Mouse (Mus musculus) left cerebral cortex, adult 11 months (tissue): ENCODE data around the gene Zbtb7a.
"Not testable (repeated sequence)": the region's sequence is repeated elsewhere in the genome, so short reads cannot be mapped to it uniquely, and the experiment has no call there.

Source experiments
- DNase-seq: peaks from one replicate; pipeline ENCODE4 v3.0.0; 2022; ENCODE audit warnings: low spot score

Zbtb7a gene

DNA sequence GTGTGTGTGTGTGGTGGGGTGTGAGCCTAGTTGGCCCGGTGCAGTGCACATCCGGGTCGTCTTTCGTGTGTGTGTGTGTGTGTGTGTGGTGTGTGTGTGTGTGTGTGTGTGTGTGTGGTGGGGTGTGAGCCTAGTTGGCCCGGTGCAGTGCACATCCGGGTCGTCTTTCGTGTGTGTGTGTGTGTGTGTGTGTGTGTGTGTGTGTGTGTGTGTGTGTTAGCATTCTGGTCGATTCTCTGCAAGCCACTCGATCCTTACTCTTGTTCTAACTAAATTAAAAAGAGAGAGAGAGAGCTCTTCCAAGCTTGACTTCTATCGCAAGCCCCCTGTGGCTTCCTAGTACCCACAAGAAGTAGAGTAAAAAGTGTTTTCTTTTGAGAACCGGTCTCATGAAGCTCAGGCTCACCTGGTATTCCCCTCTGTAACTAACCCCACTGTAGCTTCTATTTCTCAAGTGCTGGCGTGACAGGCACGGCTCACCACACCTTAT lies 34.4 kb downstream of the Zbtb7a start:
- DNase-seq, result not testable (repeated sequence)

DNA sequence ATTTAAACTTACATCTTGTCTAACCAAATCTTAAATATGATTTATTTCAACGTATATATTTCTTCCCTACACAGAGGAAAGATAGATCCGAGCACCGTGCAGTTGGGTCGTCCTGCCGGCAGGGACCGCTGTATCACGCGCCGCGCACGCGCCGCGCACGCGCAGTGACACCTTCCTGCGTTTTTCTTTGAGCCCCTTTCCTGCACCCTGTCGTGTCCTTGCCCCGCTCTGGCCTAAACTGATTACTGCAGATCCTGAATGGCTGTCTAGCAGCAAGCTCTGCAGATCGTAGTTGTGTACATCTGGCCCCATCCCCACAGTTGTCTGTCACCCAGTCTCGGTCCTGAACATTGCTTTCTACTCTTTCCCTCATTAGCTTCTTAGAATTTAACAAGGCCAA lies 38.1 kb downstream of the Zbtb7a start:
- DNase-seq, result no peak

DNA sequence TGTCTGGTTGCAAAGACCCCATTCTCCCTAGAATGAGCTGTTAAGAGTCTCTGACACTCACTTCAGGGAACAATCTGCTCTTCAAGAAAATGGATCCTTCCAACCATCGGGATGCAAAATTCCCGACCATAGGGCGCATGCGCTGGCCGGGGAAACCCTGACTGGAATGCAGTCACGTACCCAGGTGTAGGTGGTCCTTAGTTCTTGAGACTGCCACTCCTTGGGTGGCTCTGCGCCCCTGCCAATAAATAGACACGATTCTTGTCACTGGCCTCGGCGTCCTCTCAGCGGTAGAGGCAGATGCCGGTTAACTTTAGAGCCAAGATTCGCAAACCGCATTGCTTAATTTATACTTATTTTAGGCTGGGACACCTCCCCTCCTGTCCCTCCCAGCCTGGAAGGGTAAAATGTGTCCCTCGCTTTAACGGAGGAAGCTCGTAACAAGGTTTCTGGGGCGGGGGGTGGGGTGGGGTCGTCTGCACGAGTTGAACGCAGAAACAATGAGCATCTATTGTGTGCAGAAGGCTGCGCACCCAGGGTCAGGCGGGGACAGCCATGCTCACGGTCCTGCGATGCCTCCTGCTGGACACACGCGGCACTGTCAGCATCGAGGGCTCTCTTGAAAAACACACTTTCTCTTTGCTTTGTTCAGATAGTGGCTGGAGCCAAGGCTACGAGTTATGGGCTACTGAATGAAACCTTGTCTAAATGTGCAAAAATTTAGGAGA lies 39.8 kb downstream of the Zbtb7a start:
- peak; percentile 82 for DNase-seq

DNA sequence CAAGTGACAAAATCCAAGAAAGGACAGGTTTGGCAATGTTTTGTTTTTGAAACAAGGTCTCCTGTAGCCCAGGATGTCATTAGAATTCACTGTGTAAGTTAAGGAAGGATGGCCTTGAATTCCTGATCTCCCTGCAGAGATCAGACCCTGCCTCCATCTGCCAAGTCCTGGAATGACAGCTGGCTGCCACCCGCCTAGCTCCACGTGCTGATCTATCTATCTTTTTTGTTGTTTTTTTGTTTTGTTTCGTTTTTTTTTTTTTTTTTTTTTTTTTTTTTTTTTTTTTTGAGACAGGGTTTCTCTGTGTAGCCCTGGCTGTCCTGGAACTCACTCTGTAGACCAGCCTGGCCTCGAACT lies 40.3 kb downstream of the Zbtb7a start:
- DNase-seq, result not testable (repeated sequence)

DNA sequence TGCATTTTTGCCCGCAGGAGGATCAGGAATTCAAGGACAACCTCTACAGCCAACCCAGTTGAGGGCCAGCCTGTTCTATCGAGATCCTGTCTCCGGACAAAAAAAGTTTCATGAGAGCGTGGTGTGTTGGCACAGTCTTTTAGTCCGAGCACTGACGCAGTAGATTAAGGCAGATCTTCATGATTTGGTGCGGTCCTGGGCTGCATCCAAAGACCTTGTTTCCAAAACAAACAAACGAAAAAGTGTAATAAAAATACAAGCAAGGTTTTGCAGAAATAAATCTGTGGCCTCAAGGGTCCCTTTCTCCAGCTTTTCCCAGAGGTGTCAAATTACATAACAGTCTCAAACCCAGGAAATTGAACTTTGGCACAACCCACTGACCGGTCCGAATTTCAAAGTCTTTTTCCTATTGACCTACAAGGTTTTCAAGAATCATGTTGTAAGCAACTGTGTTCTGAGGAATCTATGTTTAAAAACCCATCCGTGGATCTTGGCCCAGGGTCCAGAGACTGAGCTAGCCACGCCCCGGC lies 41.0 kb downstream of the Zbtb7a start:
- no peak for DNase-seq

DNA sequence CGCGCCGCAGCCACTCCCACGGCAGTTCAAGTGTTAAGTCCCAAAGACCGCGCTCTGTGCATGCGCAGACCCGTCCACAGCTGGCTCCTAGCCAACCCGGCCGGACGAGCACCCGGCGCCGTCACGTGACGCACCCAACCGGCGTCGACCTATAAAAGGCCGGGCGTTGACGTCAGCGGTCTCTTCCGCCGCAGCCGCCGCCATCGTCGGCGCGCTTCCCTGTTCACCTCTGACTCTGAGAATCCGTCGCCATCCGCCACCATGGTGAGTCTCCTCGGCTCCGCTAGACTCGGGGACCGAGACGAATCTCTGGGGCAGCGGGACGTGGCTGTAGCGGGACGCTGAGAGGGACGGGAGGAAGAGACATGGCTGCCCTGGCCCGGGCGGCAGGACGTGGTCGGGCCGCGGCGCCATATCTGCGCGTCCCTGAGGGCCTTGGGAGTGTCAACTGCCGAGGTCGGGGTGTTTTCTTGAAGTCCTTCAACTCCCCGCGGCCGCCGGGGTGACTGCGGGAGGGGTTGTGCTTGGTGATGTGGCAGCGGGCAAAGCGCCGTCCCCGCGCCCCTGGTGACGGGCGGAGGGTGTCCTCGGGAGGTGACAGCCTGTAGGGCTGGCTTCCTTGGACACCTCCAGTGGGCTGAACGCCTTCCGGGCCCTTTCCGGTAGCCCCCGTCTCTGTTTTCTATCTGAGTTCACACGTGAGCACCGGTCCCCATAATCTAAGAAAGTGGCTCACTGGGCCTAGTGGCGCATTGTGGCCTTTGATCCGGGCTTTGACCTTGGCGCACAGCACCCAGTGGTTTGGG lies 41.6 kb downstream of the Zbtb7a start, which contains the start of gene Eef2:
Eef2 (plus strand) TSS at position 166 of the 806 bp plus-strand sequence.
- peak; percentile 97 for DNase-seq

DNA sequence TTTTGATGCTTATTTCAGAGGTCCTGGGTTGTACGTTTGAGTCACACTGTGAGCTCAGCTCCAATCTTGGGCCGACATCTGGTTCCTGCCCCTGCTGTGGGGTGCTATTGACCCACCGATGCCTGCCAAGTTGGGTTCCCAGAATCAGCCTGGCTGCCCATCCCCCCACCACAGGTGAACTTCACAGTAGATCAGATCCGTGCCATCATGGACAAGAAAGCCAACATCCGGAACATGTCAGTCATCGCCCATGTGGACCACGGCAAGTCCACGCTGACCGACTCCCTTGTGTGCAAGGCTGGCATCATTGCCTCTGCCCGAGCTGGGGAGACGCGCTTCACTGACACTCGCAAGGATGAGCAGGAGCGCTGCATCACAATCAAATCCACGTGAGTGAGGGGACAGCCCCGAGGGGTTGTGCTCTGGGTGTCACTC lies 42.5 kb downstream of the Zbtb7a start:
- DNase-seq, result no peak

DNA sequence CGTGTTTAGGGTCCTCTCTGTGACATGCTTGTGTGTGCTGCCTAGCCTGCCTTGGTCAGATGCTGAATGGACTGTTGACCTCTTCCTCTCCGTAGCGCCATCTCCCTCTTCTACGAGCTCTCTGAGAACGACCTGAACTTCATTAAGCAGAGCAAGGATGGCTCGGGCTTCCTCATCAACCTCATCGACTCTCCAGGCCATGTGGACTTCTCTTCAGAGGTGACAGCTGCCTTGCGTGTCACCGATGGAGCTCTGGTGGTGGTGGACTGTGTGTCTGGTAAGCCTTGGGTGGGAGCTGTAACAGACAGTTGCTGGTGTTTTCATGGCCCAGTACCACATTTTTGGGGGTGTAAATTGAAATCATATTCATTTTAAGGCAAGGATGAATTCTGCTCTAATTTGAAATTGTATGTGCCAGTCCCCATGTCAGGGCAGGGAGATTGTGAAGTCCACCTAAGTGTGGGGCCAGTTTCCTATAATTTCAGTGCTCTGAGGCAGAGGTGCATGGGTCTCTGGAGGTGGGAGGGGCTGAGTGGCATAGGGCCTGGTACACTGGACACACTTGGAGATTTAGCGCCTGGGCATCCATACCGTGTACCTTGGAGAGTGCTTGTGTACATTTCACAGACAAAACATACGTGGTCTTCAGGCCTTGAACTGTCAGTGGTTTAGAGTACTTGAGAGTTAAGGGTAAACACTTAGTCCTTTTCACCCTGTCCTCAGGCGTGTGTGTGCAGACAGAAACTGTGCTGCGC lies 43.1 kb downstream of the Zbtb7a start:
- no peak for DNase-seq

DNA sequence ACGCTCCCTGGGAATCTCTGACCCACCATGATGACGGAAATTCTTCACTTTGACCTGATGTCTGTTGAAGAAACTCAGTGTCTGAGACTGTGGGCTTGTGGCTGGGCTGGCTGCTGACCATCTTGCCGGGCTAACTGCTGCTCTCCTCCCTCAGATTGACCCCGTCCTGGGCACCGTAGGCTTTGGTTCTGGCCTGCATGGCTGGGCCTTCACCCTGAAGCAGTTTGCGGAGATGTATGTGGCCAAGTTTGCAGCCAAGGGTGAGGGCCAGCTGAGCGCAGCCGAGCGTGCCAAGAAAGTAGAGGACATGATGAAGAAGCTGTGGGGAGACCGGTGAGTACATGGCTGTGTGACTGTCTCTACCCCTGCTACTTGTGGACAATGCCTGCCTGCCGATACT lies 43.9 kb downstream of the Zbtb7a start:
- no peak for DNase-seq

DNA sequence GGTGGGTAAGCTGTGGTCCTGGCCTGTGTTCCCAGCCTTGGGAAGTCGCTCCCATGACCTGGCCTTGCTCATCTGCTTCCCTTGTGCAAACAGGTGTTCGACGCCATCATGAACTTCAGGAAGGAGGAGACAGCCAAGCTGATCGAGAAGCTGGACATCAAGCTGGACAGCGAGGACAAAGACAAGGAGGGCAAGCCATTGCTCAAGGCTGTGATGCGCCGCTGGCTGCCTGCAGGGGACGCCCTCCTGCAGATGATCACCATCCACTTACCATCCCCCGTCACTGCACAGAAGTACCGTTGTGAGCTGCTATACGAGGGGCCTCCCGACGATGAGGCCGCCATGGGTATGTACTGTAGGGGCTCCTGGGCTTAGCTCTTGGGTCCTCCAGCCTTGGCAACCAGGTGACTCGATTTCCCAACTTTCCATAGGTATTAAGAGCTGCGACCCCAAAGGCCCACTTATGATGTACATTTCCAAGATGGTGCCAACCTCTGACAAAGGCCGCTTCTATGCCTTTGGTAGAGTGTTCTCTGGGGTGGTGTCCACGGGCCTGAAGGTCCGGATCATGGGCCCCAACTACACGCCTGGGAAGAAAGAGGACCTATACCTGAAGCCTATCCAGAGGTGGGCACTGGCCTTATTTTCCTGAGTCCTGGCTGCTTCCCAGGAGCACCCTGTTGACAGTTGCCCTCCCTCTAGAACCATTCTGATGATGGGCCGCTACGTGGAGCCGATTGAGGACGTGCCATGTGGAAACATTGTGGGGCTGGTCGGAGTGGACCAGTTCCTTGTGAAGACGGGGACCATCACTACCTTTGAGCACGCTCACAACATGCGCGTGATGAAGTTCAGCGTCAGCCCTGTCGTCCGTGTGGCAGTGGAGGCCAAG lies 44.7 kb downstream of the Zbtb7a start:
- no peak for DNase-seq

DNA sequence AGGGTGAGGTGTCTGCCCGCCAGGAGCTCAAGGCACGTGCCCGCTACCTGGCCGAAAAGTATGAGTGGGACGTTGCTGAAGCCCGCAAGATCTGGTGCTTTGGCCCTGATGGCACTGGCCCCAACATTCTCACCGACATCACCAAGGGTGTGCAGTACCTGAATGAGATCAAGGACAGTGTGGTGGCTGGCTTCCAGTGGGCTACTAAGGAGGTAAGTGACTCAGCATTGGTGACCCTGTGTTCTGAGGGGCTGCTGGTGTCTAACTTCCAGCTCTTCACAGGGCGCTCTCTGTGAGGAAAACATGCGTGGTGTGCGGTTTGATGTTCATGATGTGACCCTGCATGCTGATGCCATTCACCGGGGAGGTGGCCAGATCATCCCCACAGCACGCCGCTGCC lies 45.9 kb downstream of the Zbtb7a start:
- no peak for DNase-seq

DNA sequence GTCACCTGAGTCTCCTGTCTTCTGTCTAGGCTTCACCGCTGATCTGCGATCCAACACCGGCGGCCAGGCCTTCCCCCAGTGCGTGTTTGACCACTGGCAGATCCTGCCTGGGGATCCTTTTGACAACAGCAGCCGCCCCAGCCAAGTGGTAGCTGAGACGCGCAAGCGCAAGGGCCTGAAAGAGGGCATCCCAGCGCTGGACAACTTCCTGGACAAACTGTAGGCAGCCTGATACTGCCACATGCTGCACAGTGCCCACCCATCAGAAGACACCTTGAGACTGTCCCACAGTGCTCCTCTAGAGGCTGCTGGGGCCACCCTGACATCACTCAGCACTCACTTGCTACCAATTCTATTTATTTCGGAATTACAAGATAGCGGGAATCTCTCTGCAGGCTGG lies 46.8 kb downstream of the Zbtb7a start:
- DNase-seq, result not testable (repeated sequence)

DNA sequence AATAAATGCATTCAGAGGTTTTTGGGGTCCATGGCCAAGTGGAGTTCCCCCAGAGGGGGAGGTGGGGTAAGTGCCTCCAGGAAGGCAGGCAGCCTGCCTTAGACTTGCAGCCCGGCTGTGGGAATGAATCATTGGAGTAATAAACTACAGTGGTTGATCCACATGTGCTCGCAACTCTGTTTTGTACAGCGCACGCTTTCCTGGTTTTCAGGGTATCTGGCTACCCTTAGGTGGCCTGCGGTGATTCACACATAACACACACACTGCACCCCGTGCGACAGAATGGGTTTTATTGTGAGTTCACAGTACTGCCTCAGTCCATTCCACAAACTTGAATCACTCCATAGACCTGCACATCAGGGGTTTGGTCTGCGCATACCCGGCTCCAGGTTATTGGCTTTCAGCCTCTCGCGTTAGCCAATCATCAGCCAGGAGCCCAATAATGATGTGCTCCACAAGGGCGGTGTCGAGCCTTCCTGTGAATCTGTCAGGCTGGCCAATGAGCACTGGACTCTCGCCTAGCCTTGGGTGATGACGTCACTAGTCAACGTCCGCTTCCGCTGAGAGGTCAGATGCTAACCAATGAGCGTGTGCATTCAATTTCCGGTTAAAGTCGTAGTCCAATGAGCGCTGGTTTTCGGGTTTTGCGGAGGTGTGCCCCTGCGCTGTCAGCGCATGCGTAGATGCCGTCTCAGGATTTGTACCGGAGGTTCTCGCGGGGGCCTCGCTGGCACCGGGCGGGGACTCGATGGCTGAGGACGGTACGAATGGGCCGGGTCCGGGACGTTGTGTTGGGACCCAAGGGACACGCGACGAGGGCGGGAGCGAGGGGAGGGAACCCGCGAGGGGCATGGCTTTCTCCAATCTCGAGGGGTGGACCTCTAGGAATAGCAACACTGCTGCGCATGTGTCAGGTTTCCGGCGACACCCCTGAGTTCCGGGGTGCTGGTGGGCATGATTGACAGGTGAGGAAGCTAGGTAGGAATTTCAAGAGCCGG lies 47.6 kb downstream of the Zbtb7a start, which contains the start of gene Dapk3:
Dapk3 (plus strand) TSS at position 670 of the 998 bp plus-strand sequence.
- DNase-seq, result peak; percentile 97

DNA sequence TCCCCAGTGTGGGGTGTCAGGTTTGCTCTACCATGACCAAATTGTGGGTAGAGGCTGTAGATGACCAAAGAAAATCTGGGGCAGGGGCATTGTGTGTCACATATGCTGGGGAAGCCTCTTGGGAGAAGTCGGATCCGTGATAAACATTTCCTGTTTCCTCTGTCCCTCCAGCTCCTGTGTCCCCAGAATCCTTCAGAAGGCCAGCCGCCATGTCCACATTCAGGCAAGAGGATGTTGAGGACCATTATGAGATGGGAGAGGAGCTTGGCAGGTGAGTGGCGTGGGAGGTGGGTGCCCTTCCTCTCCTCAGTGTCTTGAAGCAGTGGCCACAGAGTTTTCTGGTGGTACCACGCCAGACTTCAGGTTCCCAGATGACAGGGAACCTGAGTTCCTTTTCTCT lies 48.8 kb downstream of the Zbtb7a start, which contains the start of gene 4930442H23Rik:
4930442H23Rik (minus strand) TSS at position 45 of the 400 bp plus-strand sequence.
- DNase-seq, result no peak

DNA sequence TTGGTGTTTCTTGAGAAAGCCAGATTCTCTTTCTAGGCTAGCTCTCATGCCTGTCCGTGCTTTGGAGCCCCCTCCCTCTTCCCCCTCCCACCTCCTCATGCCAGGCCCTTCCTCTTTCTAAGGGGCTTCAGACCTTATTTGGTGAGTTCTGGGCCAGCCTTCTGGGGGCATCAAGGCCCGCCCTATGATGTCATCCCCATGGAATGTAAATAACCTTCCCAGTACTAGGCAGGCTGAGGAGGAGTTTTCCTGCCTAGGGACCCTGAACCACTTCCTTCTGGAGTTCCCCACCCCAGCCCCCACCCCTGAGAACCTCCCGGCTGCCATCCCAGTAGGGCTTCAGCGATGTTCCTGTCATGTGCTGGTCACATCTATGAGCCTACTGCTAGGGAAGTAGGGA lies 49.7 kb downstream of the Zbtb7a start:
- DNase-seq, result no peak

DNA sequence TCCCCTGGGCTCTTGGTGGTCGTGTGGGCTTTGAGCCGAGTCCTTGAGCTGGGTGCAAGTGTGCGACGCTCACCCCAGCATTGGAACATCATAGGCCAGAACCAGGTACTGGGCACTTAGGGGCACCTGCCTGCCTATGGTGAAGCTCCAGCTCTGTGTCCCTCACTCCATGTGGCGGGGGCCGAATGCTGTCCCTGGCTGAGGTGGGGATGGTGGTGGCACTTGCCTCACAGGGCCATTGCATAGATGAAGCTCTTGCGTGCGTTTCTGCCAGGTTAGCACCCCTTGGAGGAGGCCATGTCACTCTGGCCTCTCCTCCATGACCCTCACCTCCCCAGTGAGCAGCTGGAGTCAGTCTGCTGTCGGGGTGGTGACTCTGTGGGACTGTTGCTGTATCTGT lies 52.1 kb downstream of the Zbtb7a start:
- DNase-seq, result no peak

DNA sequence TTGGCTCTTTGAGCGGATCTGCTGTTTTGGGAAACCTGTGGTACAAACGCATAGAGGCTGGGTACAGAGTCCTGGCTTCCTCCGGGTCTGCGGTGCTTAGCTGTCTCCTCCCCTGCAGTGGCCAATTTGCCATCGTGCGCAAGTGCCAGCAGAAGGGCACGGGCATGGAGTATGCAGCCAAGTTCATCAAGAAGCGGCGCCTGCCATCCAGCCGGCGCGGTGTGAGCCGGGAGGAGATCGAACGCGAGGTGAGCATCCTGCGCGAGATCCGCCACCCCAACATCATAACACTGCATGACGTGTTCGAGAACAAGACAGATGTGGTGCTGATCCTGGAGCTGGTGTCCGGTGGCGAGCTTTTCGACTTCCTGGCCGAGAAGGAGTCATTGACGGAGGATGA lies 54.8 kb downstream of the Zbtb7a start:
- no peak for DNase-seq

DNA sequence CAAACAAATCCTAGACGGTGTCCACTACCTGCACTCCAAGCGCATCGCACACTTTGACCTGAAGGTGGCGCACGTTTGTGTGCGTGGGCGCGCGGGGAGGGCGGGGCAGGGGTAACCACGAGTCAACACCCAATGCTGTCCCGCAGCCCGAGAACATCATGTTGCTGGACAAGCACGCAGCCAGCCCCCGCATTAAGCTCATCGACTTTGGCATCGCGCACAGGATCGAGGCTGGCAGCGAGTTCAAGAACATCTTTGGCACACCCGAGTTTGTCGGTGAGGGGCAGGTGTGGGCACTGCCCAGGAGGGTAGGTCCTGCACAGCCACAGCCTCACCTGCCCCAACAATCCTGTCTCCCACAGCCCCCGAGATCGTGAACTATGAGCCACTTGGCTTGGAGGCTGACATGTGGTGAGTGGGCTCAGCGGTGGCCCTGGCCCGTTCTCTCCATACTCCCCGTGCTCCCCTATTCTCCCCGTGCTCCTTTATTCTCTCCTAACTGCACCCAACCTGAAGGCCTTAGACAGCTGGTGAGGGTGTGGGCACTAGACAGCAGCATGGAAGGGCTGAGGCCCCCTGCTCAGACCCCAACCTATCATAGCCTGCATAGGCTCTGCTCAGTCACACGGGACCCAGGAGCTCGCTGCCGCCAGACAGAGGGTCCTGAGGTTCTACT lies 55.4 kb downstream of the Zbtb7a start:
- DNase-seq, result no peak

DNA sequence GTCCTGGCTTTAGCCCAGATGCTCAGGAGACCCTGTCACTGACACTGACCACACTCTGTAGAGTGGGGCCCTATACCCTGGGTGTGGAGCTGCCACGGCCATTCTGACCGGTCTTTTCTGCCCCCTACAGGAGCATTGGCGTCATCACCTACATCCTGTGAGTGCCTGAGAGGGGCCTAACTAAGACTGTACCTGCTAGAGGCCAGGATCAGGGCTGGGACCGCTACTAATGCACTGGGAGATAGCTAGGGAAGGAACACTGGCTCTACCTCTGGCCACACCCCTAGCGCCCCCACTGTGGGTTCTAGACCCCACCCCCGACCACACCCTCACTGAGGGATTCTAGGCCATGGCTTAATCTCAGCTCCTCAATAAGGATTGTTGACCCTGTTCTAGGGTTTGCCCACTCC lies 55.9 kb downstream of the Zbtb7a start:
- DNase-seq, result no peak
